ENCODE assay signal across 7 mouse cellular contexts in the genomic region with DNA sequence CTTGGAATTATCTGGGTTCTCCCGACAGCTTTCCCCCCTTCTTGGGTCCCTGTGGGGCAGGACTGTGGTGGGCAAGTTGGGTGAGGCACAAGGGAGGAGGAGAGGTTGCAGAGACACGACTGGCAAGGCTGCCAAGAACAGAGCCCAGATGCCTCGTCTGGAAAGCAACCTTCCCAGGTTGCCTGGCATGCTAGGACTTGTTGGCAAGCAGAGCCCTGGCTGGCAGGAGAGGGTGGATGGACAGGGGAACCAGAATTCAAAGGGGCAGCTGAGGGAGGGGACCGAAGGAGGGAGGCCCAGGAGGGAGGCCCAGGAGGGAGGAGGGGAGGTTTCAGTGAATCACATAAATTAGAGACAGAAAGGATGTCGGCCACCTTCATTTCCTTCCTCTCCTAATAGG.
DNase-seq lines count a peak whose midpoint lies in the region; ATAC-seq lines count a peak whose summit lies in the region.

No protein-coding gene starts in this region.

- no peak overlapping the region for H3K4me2 ChIP-seq in neural tube, embryonic 12.5 days (replicated peaks)
- H3K4me2 ChIP-seq in midbrain, embryonic 13.5 days (replicated peaks) = no peak overlapping the region

- 0 out of 2 replicates have a peak, but pooled peaks have one; percentile 37 for ATAC-seq in neural tube, embryonic 12.5 days (ENCODE audit: low FRiP score, low read depth)
- peak; percentile 68; the same call in 1 of the 2 replicates for ATAC-seq in midbrain, embryonic 13.5 days

- H3K36me3 ChIP-seq in neural tube, embryonic 12.5 days = no peaks in the 10 kb centered on the region; the same call in 1 of the 2 replicates
- H3K36me3 ChIP-seq in midbrain, embryonic 13.5 days = no peaks in the 10 kb centered on the region

- H3K27me3 ChIP-seq in neural tube, embryonic 12.5 days (replicated peaks) = no peaks in the 10 kb centered on the region
- H3K27me3 ChIP-seq in midbrain, embryonic 13.5 days = no peaks in the 10 kb centered on the region

- no peaks in the 10 kb centered on the region for H3K9me3 ChIP-seq in neural tube, embryonic 12.5 days
- no peaks in the 10 kb centered on the region for H3K9me3 ChIP-seq in midbrain, embryonic 13.5 days

- WGBS in neural tube, embryonic 12.5 days = 21% methylated on average over 5 of the region's 5 CpGs
- WGBS in midbrain, embryonic 13.5 days = 14% methylated on average over 5 of the region's 5 CpGs

- DNase-seq in neural tube, embryonic 10.5 days (ENCODE audit: extremely low spot score, low spot score) = no peak
- peak; percentile 32 for DNase-seq in embryo, embryonic 11 days
- DNase-seq in heart, postnatal 36 days = peak; percentile 16
- no peak for DNase-seq in gastrocnemius, postnatal 36 days
- no peak for DNase-seq in thymus, postnatal 25 days

- 0 out of 2 replicates have a peak overlapping the region, but pooled peaks have one; percentile 40 for H3K9ac ChIP-seq in neural tube, embryonic 12.5 days
- H3K9ac ChIP-seq in midbrain, embryonic 13.5 days (replicated peaks) = no peak overlapping the region

- H3K4me3 ChIP-seq in neural tube, embryonic 12.5 days = no peak overlapping the region
- H3K4me3 ChIP-seq in midbrain, embryonic 13.5 days (replicated peaks) = no peak overlapping the region

- intact Hi-C loops in heart, postnatal 36 days (cut with DNase I) = no loop called here
- intact Hi-C loops in gastrocnemius, postnatal 36 days (cut with DNase I) = no loop called here

- H3K4me1 ChIP-seq in neural tube, embryonic 12.5 days = peaks cover 27% of the 10 kb centered on the region
- H3K4me1 ChIP-seq in midbrain, embryonic 13.5 days (replicated peaks) = peaks cover 30% of the 10 kb centered on the region

- no peak overlapping the region for H3K27ac ChIP-seq in neural tube, embryonic 12.5 days
- peak overlapping the region; percentile 35; the same call in 1 of the 2 replicates for H3K27ac ChIP-seq in midbrain, embryonic 13.5 days

Comparison
In these comparisons a context has a peak if more than half of its experiments do, and no peak if none do; other contexts are left out.
1. DNase-seq: peak in embryo, embryonic 11 days (single experiment) and heart, postnatal 36 days (2 of 2); none in neural tube, embryonic 10.5 days (single experiment), gastrocnemius, postnatal 36 days (0 of 2) and thymus, postnatal 25 days (single experiment).